In genomic region chr19:60189206-60189605, GRCm38 (mm10) we compare ENCODE assay signal across 29 mouse cellular contexts. TPM values are rescaled to one million over a fixed set of nuclear protein-coding genes. Genes with fewer than 3 reads are reported as not detected.
A peak's percentile ranks its signal among the peaks of the same experiment; 100 is the strongest.
DNase-seq lines count a peak whose midpoint lies in the region; ATAC-seq and TF ChIP-seq lines count a peak whose summit lies in the region.
"Had no signal": no experiment of that assay in that cellular context is flagged by ENCODE, and none has a peak within 500 bp of the region (broad histone marks: within the 10 kb centered on the region; RNA-seq: fewer than 3 reads in every experiment).

No protein-coding gene starts in this region.

- no peaks in the 10 kb centered on the region for H3K4me1 ChIP-seq in hindbrain, postnatal 0 days (ENCODE audit: insufficient read depth, low read length)
- H3K4me1 ChIP-seq in hindbrain, embryonic 12.5 days, result 0 out of 2 replicates have a peak, but pooled peaks cover 2% of the 10 kb centered on the region
- no peaks in the 10 kb centered on the region for H3K4me1 ChIP-seq in midbrain, postnatal 0 days (ENCODE audit: insufficient read depth, low read length)
- H3K4me1 ChIP-seq: embryonic facial prominence, embryonic 15.5 days; forebrain, embryonic 15.5 days; limb, embryonic 10.5 days; liver, embryonic 15.5 days; lung, embryonic 15.5 days had no signal

- no peak for DNase-seq in hindbrain, postnatal 0 days (ENCODE audit: low spot score)
- DNase-seq in ES-CJ7 (ENCODE audit: low read depth, low spot score), result peak; percentile 75
- DNase-seq in mesoderm, embryonic 11.5 days (ENCODE audit: low read depth, low spot score), result peak; percentile 33
- DNase-seq in midbrain, postnatal 0 days (ENCODE audit: low spot score), result peak; percentile 9
- no peak for DNase-seq in gastrocnemius, postnatal 10 days
- DNase-seq in gastrocnemius, adult 2 months, result no peak
- no peak for DNase-seq in urinary bladder, postnatal 14 days (ENCODE audit: low spot score)
- DNase-seq: adrenal gland, postnatal 14 days; cerebellum, adult 9-10 months; gastrocnemius, postnatal 25 days; heart, adult 2 months; heart, postnatal 14 days; liver; lung, postnatal 36 days; right cerebral cortex, postnatal 14 days; thymus, adult 2 months had no signal

- H3K4me2 ChIP-seq in hindbrain, postnatal 0 days (ENCODE audit: low read depth, low read length), result no peak overlapping the region
- no peak overlapping the region for H3K4me2 ChIP-seq in hindbrain, embryonic 12.5 days (replicated peaks)
- no peak overlapping the region for H3K4me2 ChIP-seq in midbrain, postnatal 0 days (ENCODE audit: low read depth, low read length, poor library complexity, severe bottlenecking)
- H3K4me2 ChIP-seq: embryonic facial prominence, embryonic 15.5 days; forebrain, embryonic 15.5 days; heart, embryonic 13.5 days; hindbrain, embryonic 14.5 days; liver, embryonic 15.5 days; lung, embryonic 15.5 days had no signal

- WGBS in hindbrain, postnatal 0 days, result 22% methylated on average over 2 of the region's 2 CpGs
- 31% methylated on average over 2 of the region's 2 CpGs for WGBS in hindbrain, embryonic 12.5 days
- WGBS in midbrain, postnatal 0 days, result 23% methylated on average over 2 of the region's 2 CpGs

- no peaks in the 10 kb centered on the region for H3K9me3 ChIP-seq in hindbrain, postnatal 0 days (ENCODE audit: low read length)
- no peaks in the 10 kb centered on the region for H3K9me3 ChIP-seq in hindbrain, embryonic 12.5 days (replicated peaks)
- H3K9me3 ChIP-seq in midbrain, postnatal 0 days (ENCODE audit: low read length), result no peaks in the 10 kb centered on the region
- H3K9me3 ChIP-seq: embryonic facial prominence, embryonic 15.5 days; forebrain, embryonic 15.5 days; G1E; heart, embryonic 13.5 days; limb, embryonic 10.5 days; liver, embryonic 15.5 days; lung, embryonic 15.5 days; megakaryocyte, embryonic 14.5 days had no signal

- H3K9ac ChIP-seq in hindbrain, postnatal 0 days (replicated peaks; ENCODE audit: low read length), result no peak overlapping the region
- H3K9ac ChIP-seq in hindbrain, embryonic 12.5 days, result no peak overlapping the region
- H3K9ac ChIP-seq in midbrain, postnatal 0 days (replicated peaks; ENCODE audit: low read length, poor library complexity, severe bottlenecking), result no peak overlapping the region
- H3K9ac ChIP-seq: embryonic facial prominence, embryonic 15.5 days; forebrain, embryonic 15.5 days; heart, embryonic 13.5 days; hindbrain, embryonic 14.5 days; liver, embryonic 15.5 days; lung, embryonic 15.5 days had no signal

- H3K27me3 ChIP-seq in hindbrain, postnatal 0 days (ENCODE audit: insufficient read depth, low read length), result no peaks in the 10 kb centered on the region
- H3K27me3 ChIP-seq in hindbrain, embryonic 12.5 days, result no peaks in the 10 kb centered on the region
- no peaks in the 10 kb centered on the region for H3K27me3 ChIP-seq in midbrain, postnatal 0 days (ENCODE audit: insufficient read depth, low read length)
- H3K27me3 ChIP-seq: embryonic facial prominence, embryonic 15.5 days; forebrain, embryonic 15.5 days; heart, embryonic 13.5 days; liver, embryonic 15.5 days; lung, embryonic 15.5 days; megakaryocyte, embryonic 14.5 days; Patski had no signal

- no peak overlapping the region for H3K27ac ChIP-seq in hindbrain, postnatal 0 days
- H3K27ac ChIP-seq in hindbrain, embryonic 12.5 days, result no peak overlapping the region
- H3K27ac ChIP-seq in midbrain, postnatal 0 days (ENCODE audit: low read depth, low read length), result no peak overlapping the region
- H3K27ac ChIP-seq in gastrocnemius, adult 2 months, result no peak overlapping the region
- H3K27ac ChIP-seq: embryonic facial prominence, embryonic 15.5 days; forebrain, embryonic 15.5 days; heart, adult 2 months; heart, embryonic 13.5 days; hindbrain, embryonic 14.5 days; limb, embryonic 10.5 days; liver, embryonic 15.5 days; lung, embryonic 15.5 days; stomach, postnatal 0 days had no signal

- intact Hi-C loops in gastrocnemius, adult 2 months (cut with DNase I), result no loop called here

- no peak overlapping the region for H3K4me3 ChIP-seq in hindbrain, postnatal 0 days (ENCODE audit: low read length)
- no peak overlapping the region for H3K4me3 ChIP-seq in hindbrain, embryonic 12.5 days
- H3K4me3 ChIP-seq in midbrain, postnatal 0 days (ENCODE audit: low read depth, low read length), result no peak overlapping the region
- H3K4me3 ChIP-seq in gastrocnemius, adult 2 months, result no peak overlapping the region
- H3K4me3 ChIP-seq: embryonic facial prominence, embryonic 15.5 days; forebrain, embryonic 15.5 days; heart, adult 2 months; heart, embryonic 13.5 days; limb, embryonic 10.5 days; liver, embryonic 15.5 days; lung, embryonic 15.5 days; megakaryocyte, embryonic 14.5 days had no signal

- peak; percentile 15; the same call in 1 of the 2 replicates for TF ChIP-seq CTCF in hindbrain, postnatal 0 days (IDR thresholded peaks at IDR 0.05; ENCODE audit: low read depth)
- peak; percentile 31; the same call in 1 of the 2 replicates for TF ChIP-seq CTCF in midbrain, postnatal 0 days (IDR thresholded peaks at IDR 0.05)
- TF ChIP-seq CTCF in gastrocnemius, adult 2 months (IDR thresholded peaks at IDR 0.05), result no peak

- no peak for ATAC-seq in hindbrain, postnatal 0 days
- no peak for ATAC-seq in hindbrain, embryonic 12.5 days (ENCODE audit: low FRiP score)
- ATAC-seq in midbrain, postnatal 0 days (ENCODE audit: low FRiP score), result no peak
- ATAC-seq: CD4-positive, CD25-positive, alpha-beta regulatory T cell, adult 4 months; forebrain, embryonic 15.5 days; Patski had no signal

- H3K36me3 ChIP-seq in hindbrain, postnatal 0 days (ENCODE audit: insufficient read depth, low read length), result no peaks in the 10 kb centered on the region
- H3K36me3 ChIP-seq in hindbrain, embryonic 12.5 days, result 0 out of 2 replicates have a peak, but pooled peaks cover 4% of the 10 kb centered on the region
- no peaks in the 10 kb centered on the region for H3K36me3 ChIP-seq in midbrain, postnatal 0 days (ENCODE audit: insufficient read depth, low read length)
- H3K36me3 ChIP-seq: forebrain, embryonic 15.5 days; liver, embryonic 15.5 days; lung, embryonic 15.5 days had no signal

RNA-seq across cellular contexts. Expression of gene Fam204a, which starts 37.3 kb away (rescaled TPM):
- total RNA-seq in hindbrain, postnatal 0 days (2014; rRNA removed), result 22.4 and 26.7 TPM in 2 replicates
- 70.8 and 79.0 TPM in 2 replicates for polyA plus RNA-seq in hindbrain, postnatal 0 days (2015; fragmentation: Nextera tagmentation; extraction: Ambion mirVana)
- 70.4 and 81.6 TPM in 2 replicates for polyA plus RNA-seq in hindbrain, embryonic 12.5 days (2016; fragmentation: Nextera tagmentation; extraction: Ambion mirVana)
- 28.3 and 38.3 TPM in 2 replicates for total RNA-seq in midbrain, postnatal 0 days (2014; rRNA removed)
- 82.5 and 93.1 TPM in 2 replicates for polyA plus RNA-seq in midbrain, postnatal 0 days (2015; fragmentation: Nextera tagmentation; extraction: Ambion mirVana)
- 10 to 100 TPM; 32.7 to 36.9 TPM for total RNA-seq in gastrocnemius, postnatal 10 days (2021)
- total RNA-seq in gastrocnemius, adult 2 months (2021), result 10 to 100 TPM; 31.0 to 31.9 TPM

Comparison
In these comparisons a context has a peak if more than half of its experiments do, and no peak if none do; other contexts are left out.
1. DNase-seq: peak in ES-CJ7 (single experiment), mesoderm, embryonic 11.5 days (single experiment) and midbrain, postnatal 0 days (single experiment); none in hindbrain, postnatal 0 days (single experiment), gastrocnemius, postnatal 10 days (single experiment), gastrocnemius, adult 2 months (single experiment) and urinary bladder, postnatal 14 days (single experiment).